ENCODE assay signal across 16 mouse cellular contexts in genomic region chr8:109799245-109799644, GRCm38 (mm10). TPM values are rescaled to one million over a fixed set of nuclear protein-coding genes. Genes with fewer than 3 reads are reported as not detected.
DNase-seq lines count a peak whose midpoint lies in the region; ATAC-seq and TF ChIP-seq lines count a peak whose summit lies in the region.
"Had no signal": no experiment of that assay in that cellular context is flagged by ENCODE, and none has a peak within 500 bp of the region (broad histone marks: within the 10 kb centered on the region; RNA-seq: fewer than 3 reads in every experiment).

No protein-coding gene starts in this region.

- H3K27ac ChIP-seq in heart, embryonic 12.5 days (ENCODE audit: poor library complexity, severe bottlenecking): peak overlapping the region; percentile 21; the same call in 1 of the 2 replicates
- H3K27ac ChIP-seq in liver, postnatal 0 days (ENCODE audit: low read depth): peak overlapping the region; percentile 17
- H3K27ac ChIP-seq in intestine, postnatal 0 days (ENCODE audit: low read depth, low read length): no peak overlapping the region
- H3K27ac ChIP-seq: embryonic facial prominence, embryonic 10.5 days; hindbrain, embryonic 13.5 days; hindbrain, postnatal 0 days had no signal

- intact Hi-C loops in heart, postnatal 14 days (cut with DNase I): no loop called here

- H3K9ac ChIP-seq in heart, embryonic 12.5 days: no peak overlapping the region
- H3K9ac ChIP-seq in liver, postnatal 0 days (replicated peaks): no peak overlapping the region
- H3K9ac ChIP-seq in intestine, postnatal 0 days (ENCODE audit: low read depth, low read length): no peak overlapping the region
- H3K9ac ChIP-seq: hindbrain, embryonic 13.5 days had no signal

- no peaks in the 10 kb centered on the region for H3K27me3 ChIP-seq in heart, embryonic 12.5 days (replicated peaks)
- no peaks in the 10 kb centered on the region for H3K27me3 ChIP-seq in liver, postnatal 0 days (ENCODE audit: insufficient read depth, low read length)
- H3K27me3 ChIP-seq in intestine, postnatal 0 days (replicated peaks; ENCODE audit: control insufficient read depth, insufficient read depth, low read length): no peaks in the 10 kb centered on the region
- H3K27me3 ChIP-seq: CH12.LX; hindbrain, embryonic 13.5 days; Patski had no signal

- WGBS in heart, embryonic 12.5 days: 52% methylated on average over 4 of the region's 4 CpGs
- WGBS in liver, postnatal 0 days (ENCODE audit: insufficient replicate concordance): 53% methylated on average over 4 of the region's 4 CpGs
- 28% methylated on average over 4 of the region's 4 CpGs for whole genome bisulfite sequencing in intestine, postnatal 0 days

- H3K4me1 ChIP-seq in heart, embryonic 12.5 days (replicated peaks): peaks cover 21% of the 10 kb centered on the region
- H3K4me1 ChIP-seq in liver, postnatal 0 days (ENCODE audit: insufficient read depth): peaks cover 20% of the 10 kb centered on the region
- H3K4me1 ChIP-seq in intestine, postnatal 0 days (replicated peaks; ENCODE audit: control insufficient read depth, insufficient read depth, low read length): no peaks in the 10 kb centered on the region

- no peaks in the 10 kb centered on the region for H3K9me3 ChIP-seq in heart, embryonic 12.5 days (replicated peaks)
- no peaks in the 10 kb centered on the region for H3K9me3 ChIP-seq in liver, postnatal 0 days (ENCODE audit: low read length)
- H3K9me3 ChIP-seq in intestine, postnatal 0 days (ENCODE audit: control insufficient read depth): no peaks in the 10 kb centered on the region
- H3K9me3 ChIP-seq: embryonic facial prominence, embryonic 10.5 days; hindbrain, embryonic 13.5 days had no signal

- ATAC-seq in heart, embryonic 12.5 days (ENCODE audit: insufficient number of reproducible peaks, low FRiP score): no peak
- ATAC-seq in liver, postnatal 0 days: no peak
- ATAC-seq in intestine, postnatal 0 days: peak; percentile 53; the same call in 1 of the 2 replicates
- ATAC-seq: activated CD4-positive, CD25-positive, alpha-beta regulatory T cell, adult 4 months; forebrain, embryonic 14.5 days; hindbrain, postnatal 0 days had no signal

- no peak for TF ChIP-seq CTCF in liver, postnatal 0 days (IDR thresholded peaks at IDR 0.05; ENCODE audit: low read depth)
- TF ChIP-seq CTCF in intestine, postnatal 0 days (IDR thresholded peaks at IDR 0.05; ENCODE audit: low read depth): no peak

- TF ChIP-seq EP300 in liver, postnatal 0 days (IDR thresholded peaks at IDR 0.05; ENCODE audit: low read depth): no peak

- no peak for DNase-seq in heart, postnatal 14 days
- no peak for DNase-seq in liver, postnatal 0 days
- DNase-seq in liver: no peak
- DNase-seq in urinary bladder, adult 2 months (ENCODE audit: low spot score): no peak
- DNase-seq: adrenal gland, postnatal 14 days; cerebellum, adult 2 months; cerebellum, postnatal 10 days had no signal

- H3K36me3 ChIP-seq in heart, embryonic 12.5 days: peaks cover 8% of the 10 kb centered on the region; the same call in 1 of the 2 replicates
- 0 out of 2 replicates have a peak, but pooled peaks cover 5% of the 10 kb centered on the region for H3K36me3 ChIP-seq in liver, postnatal 0 days (replicated peaks; ENCODE audit: insufficient read depth, low read length)
- peaks cover under 1% of the 10 kb centered on the region; the same call in 1 of the 2 replicates for H3K36me3 ChIP-seq in intestine, postnatal 0 days (ENCODE audit: control insufficient read depth, insufficient read depth)

- H3K4me3 ChIP-seq in heart, embryonic 12.5 days: no peak overlapping the region
- H3K4me3 ChIP-seq in liver, postnatal 0 days (ENCODE audit: low read depth, low read length): no peak overlapping the region
- H3K4me3 ChIP-seq in intestine, postnatal 0 days (ENCODE audit: low read depth, low read length): no peak overlapping the region
- H3K4me3 ChIP-seq: embryonic facial prominence, embryonic 10.5 days; hindbrain, embryonic 13.5 days had no signal

- H3K4me2 ChIP-seq in heart, embryonic 12.5 days: no peak overlapping the region
- no peak overlapping the region for H3K4me2 ChIP-seq in liver, postnatal 0 days (ENCODE audit: low read depth, low read length)
- H3K4me2 ChIP-seq in intestine, postnatal 0 days (replicated peaks; ENCODE audit: low read depth): no peak overlapping the region
- H3K4me2 ChIP-seq: hindbrain, embryonic 13.5 days had no signal

RNA-seq across cellular contexts. Expression of gene Ap1g1, which starts 20.9 kb away (rescaled TPM):
- 44.8 and 46.7 TPM in 2 replicates for polyA plus RNA-seq in heart, embryonic 12.5 days (2016; fragmentation: Nextera tagmentation; extraction: Ambion mirVana)
- 10 to 100 TPM; 43.0 to 45.3 TPM for total RNA-seq in heart, postnatal 14 days (2021)
- polyA plus RNA-seq in liver, postnatal 0 days (2015; fragmentation: Nextera tagmentation; extraction: Ambion mirVana): 13.3 and 14.0 TPM in 2 replicates
- polyA plus RNA-seq in intestine, postnatal 0 days (2015; fragmentation: Nextera tagmentation; extraction: Ambion mirVana): 27.1 and 28.2 TPM in 2 replicates
- polyA plus RNA-seq in urinary bladder, adult 2 months (2012; rRNA removed): 58.7 TPM in 2 replicates
